Comparison of ENCODE assay signal across 23 mouse cellular contexts in the genomic region with DNA sequence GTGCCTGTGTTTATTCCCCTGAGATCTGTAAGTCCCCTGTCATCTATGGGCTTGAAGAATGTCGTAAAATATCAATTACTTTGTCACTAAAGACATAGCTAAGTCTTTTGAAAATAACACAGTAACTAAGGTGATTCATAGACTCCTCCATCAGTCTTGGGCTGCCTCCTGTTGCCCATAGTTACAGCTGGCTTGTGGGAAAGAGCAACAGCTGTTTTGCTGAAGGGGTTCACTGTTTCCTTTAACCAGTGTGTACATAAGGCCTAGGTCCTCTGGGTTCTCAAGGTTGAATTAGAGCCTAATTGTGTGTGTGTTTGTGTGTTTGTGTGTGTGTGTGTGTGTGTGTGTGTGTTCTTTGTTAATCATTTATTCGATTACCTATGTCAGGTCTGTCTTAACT. TPM values are rescaled to one million over a fixed set of nuclear protein-coding genes. Genes with fewer than 3 reads are reported as not detected.
A peak's percentile ranks its signal among the peaks of the same experiment; 100 is the strongest.
DNase-seq lines count a peak whose midpoint lies in the region; ATAC-seq and TF ChIP-seq lines count a peak whose summit lies in the region.
"Had no signal": no experiment of that assay in that cellular context is flagged by ENCODE, and none has a peak within 500 bp of the region (broad histone marks: within the 10 kb centered on the region; RNA-seq: fewer than 3 reads in every experiment).

No protein-coding gene starts in this region.

- no peak for TF ChIP-seq CTCF in hindbrain, postnatal 0 days (IDR thresholded peaks at IDR 0.05; ENCODE audit: low read depth)
- TF ChIP-seq CTCF in midbrain, postnatal 0 days (IDR thresholded peaks at IDR 0.05): no peak

- H3K36me3 ChIP-seq in hindbrain, postnatal 0 days (ENCODE audit: insufficient read depth, low read length): no peaks in the 10 kb centered on the region
- H3K36me3 ChIP-seq in hindbrain, embryonic 16.5 days (ENCODE audit: control insufficient read depth, insufficient read depth, low read length): no peaks in the 10 kb centered on the region
- no peaks in the 10 kb centered on the region for H3K36me3 ChIP-seq in midbrain, postnatal 0 days (ENCODE audit: insufficient read depth, low read length)
- H3K36me3 ChIP-seq in midbrain, embryonic 11.5 days (ENCODE audit: control insufficient read depth, insufficient read depth, low read length): no peaks in the 10 kb centered on the region
- peaks cover 11% of the 10 kb centered on the region; the same call in 1 of the 2 replicates for H3K36me3 ChIP-seq in limb, embryonic 13.5 days
- H3K36me3 ChIP-seq: neural tube, embryonic 13.5 days had no signal

- no peaks in the 10 kb centered on the region for H3K4me1 ChIP-seq in hindbrain, postnatal 0 days (ENCODE audit: insufficient read depth, low read length)
- no peaks in the 10 kb centered on the region for H3K4me1 ChIP-seq in hindbrain, embryonic 16.5 days (ENCODE audit: control insufficient read depth, insufficient read depth, low read depth, low read length)
- no peaks in the 10 kb centered on the region for H3K4me1 ChIP-seq in midbrain, postnatal 0 days (ENCODE audit: insufficient read depth, low read length)
- no peaks in the 10 kb centered on the region for H3K4me1 ChIP-seq in midbrain, embryonic 11.5 days (ENCODE audit: control insufficient read depth, insufficient read depth, low read length)
- H3K4me1 ChIP-seq in limb, embryonic 13.5 days: 0 out of 2 replicates have a peak, but pooled peaks cover 3% of the 10 kb centered on the region
- H3K4me1 ChIP-seq: neural tube, embryonic 13.5 days had no signal

- no peaks in the 10 kb centered on the region for H3K27me3 ChIP-seq in hindbrain, postnatal 0 days (ENCODE audit: insufficient read depth, low read length)
- no peaks in the 10 kb centered on the region for H3K27me3 ChIP-seq in hindbrain, embryonic 16.5 days (replicated peaks; ENCODE audit: control insufficient read depth, insufficient read depth, low read length)
- no peaks in the 10 kb centered on the region for H3K27me3 ChIP-seq in midbrain, postnatal 0 days (ENCODE audit: insufficient read depth, low read length)
- no peaks in the 10 kb centered on the region for H3K27me3 ChIP-seq in midbrain, embryonic 11.5 days (ENCODE audit: control insufficient read depth, insufficient read depth, low read length)
- no peaks in the 10 kb centered on the region for H3K27me3 ChIP-seq in limb, embryonic 13.5 days
- H3K27me3 ChIP-seq: neural tube, embryonic 13.5 days had no signal

- DNase-seq in hindbrain, postnatal 0 days (ENCODE audit: low spot score): peak; percentile 12
- peak; percentile 7 for DNase-seq in midbrain, postnatal 0 days (ENCODE audit: low spot score)
- DNase-seq in midbrain, embryonic 11.5 days (ENCODE audit: low spot score, missing footprints): no peak
- DNase-seq in forelimb bud, embryonic 11.5 days (ENCODE audit: low read depth, low spot score): peak; percentile 54
- no peak for DNase-seq in left cerebral cortex, adult 11 months (ENCODE audit: low spot score)
- no peak for DNase-seq in left cerebral cortex, adult 9 months (ENCODE audit: low spot score in 2 of 2)
- DNase-seq: adrenal gland, adult 8-10 months; cerebellum, adult 18-20 months; cerebellum, postnatal 14 days; gastrocnemius, postnatal 36 days; kidney, adult 2 months; kidney, postnatal 36 days; liver, postnatal 0 days; thymus, postnatal 25 days had no signal

- no peak overlapping the region for H3K27ac ChIP-seq in hindbrain, postnatal 0 days
- H3K27ac ChIP-seq in hindbrain, embryonic 16.5 days (ENCODE audit: low read depth, low read length): no peak overlapping the region
- no peak overlapping the region for H3K27ac ChIP-seq in midbrain, postnatal 0 days (ENCODE audit: low read depth, low read length)
- no peak overlapping the region for H3K27ac ChIP-seq in midbrain, embryonic 11.5 days (ENCODE audit: low read depth, low read length)
- no peak overlapping the region for H3K27ac ChIP-seq in limb, embryonic 13.5 days
- H3K27ac ChIP-seq: hindbrain, embryonic 14.5 days; macrophage; neural tube, embryonic 13.5 days had no signal

- no peak overlapping the region for H3K4me2 ChIP-seq in hindbrain, postnatal 0 days (ENCODE audit: low read depth, low read length)
- no peak overlapping the region for H3K4me2 ChIP-seq in hindbrain, embryonic 16.5 days (ENCODE audit: low read length)
- no peak overlapping the region for H3K4me2 ChIP-seq in midbrain, postnatal 0 days (ENCODE audit: low read depth, low read length, poor library complexity, severe bottlenecking)
- H3K4me2 ChIP-seq in midbrain, embryonic 11.5 days: no peak overlapping the region
- H3K4me2 ChIP-seq in limb, embryonic 13.5 days (replicated peaks): no peak overlapping the region
- H3K4me2 ChIP-seq: hindbrain, embryonic 14.5 days; liver, embryonic 11.5 days; neural tube, embryonic 13.5 days had no signal

- no peak overlapping the region for H3K9ac ChIP-seq in hindbrain, postnatal 0 days (replicated peaks; ENCODE audit: low read length)
- H3K9ac ChIP-seq in hindbrain, embryonic 16.5 days (ENCODE audit: low read depth, low read length): no peak overlapping the region
- H3K9ac ChIP-seq in midbrain, postnatal 0 days (replicated peaks; ENCODE audit: low read length, poor library complexity, severe bottlenecking): no peak overlapping the region
- H3K9ac ChIP-seq in midbrain, embryonic 11.5 days (ENCODE audit: low read length): no peak overlapping the region
- H3K9ac ChIP-seq in limb, embryonic 13.5 days: no peak overlapping the region
- H3K9ac ChIP-seq: hindbrain, embryonic 14.5 days; liver, postnatal 0 days; neural tube, embryonic 13.5 days had no signal

- no peak overlapping the region for H3K4me3 ChIP-seq in hindbrain, postnatal 0 days (ENCODE audit: low read length)
- H3K4me3 ChIP-seq in hindbrain, embryonic 16.5 days (ENCODE audit: low read length): no peak overlapping the region
- no peak overlapping the region for H3K4me3 ChIP-seq in midbrain, postnatal 0 days (ENCODE audit: low read depth, low read length)
- H3K4me3 ChIP-seq in midbrain, embryonic 11.5 days (ENCODE audit: low read depth, low read length): no peak overlapping the region
- H3K4me3 ChIP-seq in limb, embryonic 13.5 days: no peak overlapping the region
- H3K4me3 ChIP-seq: neural tube, embryonic 13.5 days had no signal

- ATAC-seq in hindbrain, postnatal 0 days: peak; percentile 47; the same call in 1 of the 2 replicates
- ATAC-seq in hindbrain, embryonic 16.5 days: no peak
- peak; percentile 65; the same call in 1 of the 2 replicates for ATAC-seq in midbrain, postnatal 0 days (ENCODE audit: low FRiP score)
- ATAC-seq in midbrain, embryonic 11.5 days (ENCODE audit: low FRiP score): no peak
- ATAC-seq in limb, embryonic 13.5 days (ENCODE audit: low FRiP score, low read depth): 0 out of 2 replicates have a peak, but pooled peaks have one; percentile 29
- ATAC-seq: activated CD4-positive, CD25-positive, alpha-beta regulatory T cell, adult 4 months; forebrain, embryonic 16.5 days; liver, postnatal 0 days; lung, postnatal 0 days had no signal

- H3K9me3 ChIP-seq in hindbrain, postnatal 0 days (ENCODE audit: low read length): no peaks in the 10 kb centered on the region
- no peaks in the 10 kb centered on the region for H3K9me3 ChIP-seq in hindbrain, embryonic 16.5 days (ENCODE audit: control insufficient read depth, low read length)
- H3K9me3 ChIP-seq in midbrain, postnatal 0 days (ENCODE audit: low read length): no peaks in the 10 kb centered on the region
- no peaks in the 10 kb centered on the region for H3K9me3 ChIP-seq in midbrain, embryonic 11.5 days (ENCODE audit: control insufficient read depth, low read length)
- no peaks in the 10 kb centered on the region for H3K9me3 ChIP-seq in limb, embryonic 13.5 days
- H3K9me3 ChIP-seq: neural tube, embryonic 13.5 days had no signal

- WGBS in hindbrain, postnatal 0 days: 77% methylated on average over 2 of the region's 2 CpGs
- 74% methylated on average over 2 of the region's 2 CpGs for WGBS in hindbrain, embryonic 16.5 days
- 78% methylated on average over 2 of the region's 2 CpGs for WGBS in midbrain, postnatal 0 days
- 80% methylated on average over 2 of the region's 2 CpGs for WGBS in midbrain, embryonic 11.5 days
- 43% methylated on average over 2 of the region's 2 CpGs for WGBS in limb, embryonic 13.5 days

RNA-seq across cellular contexts. Expression of gene Kyat3, which starts 24.6 kb away (rescaled TPM):
- 2.7 and 8.2 TPM in 2 replicates for total RNA-seq in hindbrain, postnatal 0 days (2014; rRNA removed)
- polyA plus RNA-seq in hindbrain, postnatal 0 days (2015; fragmentation: Nextera tagmentation; extraction: Ambion mirVana): 8.3 and 9.8 TPM in 2 replicates
- 6.3 and 7.8 TPM in 2 replicates for polyA plus RNA-seq in hindbrain, embryonic 16.5 days (2015; fragmentation: Nextera tagmentation; extraction: Ambion mirVana)
- 3.1 and 4.7 TPM in 2 replicates for total RNA-seq in midbrain, postnatal 0 days (2014; rRNA removed)
- 5.1 and 5.6 TPM in 2 replicates for polyA plus RNA-seq in midbrain, postnatal 0 days (2015; fragmentation: Nextera tagmentation; extraction: Ambion mirVana)
- polyA plus RNA-seq in midbrain, embryonic 11.5 days (2014; fragmentation: Nextera tagmentation; extraction: Ambion mirVana): 8.6 and 9.9 TPM in 2 replicates
- polyA plus RNA-seq in limb, embryonic 13.5 days (2015; fragmentation: Nextera tagmentation; extraction: Ambion mirVana): 15.7 and 16.0 TPM in 2 replicates

RNA-seq across cellular contexts. Expression of gene Gtf2b, which starts 39.4 kb away (rescaled TPM):
- total RNA-seq in hindbrain, postnatal 0 days (2014; rRNA removed): 31.0 and 33.3 TPM in 2 replicates
- 57.5 and 62.3 TPM in 2 replicates for polyA plus RNA-seq in hindbrain, postnatal 0 days (2015; fragmentation: Nextera tagmentation; extraction: Ambion mirVana)
- 67.0 and 68.1 TPM in 2 replicates for polyA plus RNA-seq in hindbrain, embryonic 16.5 days (2015; fragmentation: Nextera tagmentation; extraction: Ambion mirVana)
- total RNA-seq in midbrain, postnatal 0 days (2014; rRNA removed): 29.5 and 38.7 TPM in 2 replicates
- 45.6 and 51.2 TPM in 2 replicates for polyA plus RNA-seq in midbrain, postnatal 0 days (2015; fragmentation: Nextera tagmentation; extraction: Ambion mirVana)
- polyA plus RNA-seq in midbrain, embryonic 11.5 days (2014; fragmentation: Nextera tagmentation; extraction: Ambion mirVana): 100 and 105 TPM in 2 replicates
- 83.1 and 91.1 TPM in 2 replicates for polyA plus RNA-seq in limb, embryonic 13.5 days (2015; fragmentation: Nextera tagmentation; extraction: Ambion mirVana)

Comparison
In these comparisons a context has a peak if more than half of its experiments do, and no peak if none do; other contexts are left out.
1. ATAC-seq: peak in hindbrain, postnatal 0 days (single experiment), midbrain, postnatal 0 days (single experiment) and limb, embryonic 13.5 days (single experiment); none in hindbrain, embryonic 16.5 days (single experiment) and midbrain, embryonic 11.5 days (single experiment).
2. DNase-seq: peak in hindbrain, postnatal 0 days (single experiment), midbrain, postnatal 0 days (single experiment) and forelimb bud, embryonic 11.5 days (single experiment); none in midbrain, embryonic 11.5 days (single experiment), left cerebral cortex, adult 11 months (single experiment) and left cerebral cortex, adult 9 months (0 of 2).